Mouse (Mus musculus): ENCODE data around the gene Pi4ka. TPM values are rescaled to one million over a fixed set of nuclear protein-coding genes. Genes with fewer than 3 reads are reported as not detected.
A peak's percentile ranks its signal among the peaks of the same experiment; 100 is the strongest.

The Pi4ka gene
- polyA plus RNA-seq, 1 experiment from 2014 or later, result 32.7 TPM

- Histone ChIP-seq H3K9ac (ENCODE audit: low read length) (no peak overlapping the region), H3K27me3 (ENCODE audit: control insufficient read depth, insufficient read depth, low read length) (no peaks in the 10 kb centered on the region), H3K9me3 (replicated peaks; ENCODE audit: control insufficient read depth, low read length) (no peaks in the 10 kb centered on the region), H3K27ac (ENCODE audit: low read length) (no peak overlapping the region), H3K4me2 (ENCODE audit: low read depth, low read length) (no peak overlapping the region), H3K4me1 (ENCODE audit: control insufficient read depth, insufficient read depth, low read length) (peaks cover 31% of the 10 kb centered on the region), H3K4me3 (replicated peaks; ENCODE audit: low read length) (no peak overlapping the region), H3K36me3 (ENCODE audit: control insufficient read depth, insufficient read depth, low read length) (peaks cover 7% of the 10 kb centered on the region)
- ATAC-seq (ENCODE audit: insufficient read depth, low FRiP score), result no peak
- 36% methylated on average over 4 of the region's 4 CpGs for WGBS
These were observed 152.0 kb downstream of the Pi4ka start for GRCm38 (mm10) chr16:17254005-17254597.

- WGBS, result 58% methylated on average over 7 of the region's 7 CpGs
- H3K4me2 ChIP-seq (ENCODE audit: low read depth, low read length), result no peak overlapping the region
- no peak overlapping the region for H3K4me3 ChIP-seq (replicated peaks; ENCODE audit: low read length)
- H3K27me3 ChIP-seq (ENCODE audit: control insufficient read depth, insufficient read depth, low read length), result no peaks in the 10 kb centered on the region
- H3K9ac ChIP-seq (ENCODE audit: low read length), result no peak overlapping the region
- ATAC-seq (ENCODE audit: insufficient read depth, low FRiP score), result no peak
- peaks cover 38% of the 10 kb centered on the region for H3K4me1 ChIP-seq (ENCODE audit: control insufficient read depth, insufficient read depth, low read length)
- H3K9me3 ChIP-seq (replicated peaks; ENCODE audit: control insufficient read depth, low read length), result no peaks in the 10 kb centered on the region
- H3K27ac ChIP-seq (ENCODE audit: low read length), result no peak overlapping the region
- H3K36me3 ChIP-seq (ENCODE audit: control insufficient read depth, insufficient read depth, low read length), result peaks cover 5% of the 10 kb centered on the region
These were observed 153.3 kb downstream of the Pi4ka start for GRCm38 (mm10) chr16:17252841-17253240.

GRCm38 (mm10) chr16:17252086-17252726, 153.9 kb downstream of the Pi4ka start:
- no peaks in the 10 kb centered on the region for H3K9me3 ChIP-seq (replicated peaks; ENCODE audit: control insufficient read depth, low read length)
- no peaks in the 10 kb centered on the region for H3K27me3 ChIP-seq (ENCODE audit: control insufficient read depth, insufficient read depth, low read length)
- H3K27ac ChIP-seq (ENCODE audit: low read length), result no peak overlapping the region
- H3K4me3 ChIP-seq (replicated peaks; ENCODE audit: low read length), result no peak overlapping the region
- 69% methylated on average over 3 of the region's 3 CpGs for WGBS
- peaks cover 44% of the 10 kb centered on the region for H3K4me1 ChIP-seq (ENCODE audit: control insufficient read depth, insufficient read depth, low read length)
- ATAC-seq (ENCODE audit: insufficient read depth, low FRiP score), result peak; percentile 35; the same call in 1 of the 2 replicates
- H3K4me2 ChIP-seq (ENCODE audit: low read depth, low read length), result no peak overlapping the region
- no peaks in the 10 kb centered on the region for H3K36me3 ChIP-seq (ENCODE audit: control insufficient read depth, insufficient read depth, low read length)
- no peak overlapping the region for H3K9ac ChIP-seq (ENCODE audit: low read length)

GRCm38 (mm10) chr16:17251539-17251938, 154.6 kb downstream of the Pi4ka start:
- Histone ChIP-seq H3K36me3 (ENCODE audit: control insufficient read depth, insufficient read depth, low read length) (no peaks in the 10 kb centered on the region), H3K9me3 (replicated peaks; ENCODE audit: control insufficient read depth, low read length) (no peaks in the 10 kb centered on the region), H3K4me1 (ENCODE audit: control insufficient read depth, insufficient read depth, low read length) (peaks cover 45% of the 10 kb centered on the region), H3K4me3 (replicated peaks; ENCODE audit: low read length) (no peak overlapping the region), H3K9ac (ENCODE audit: low read length) (no peak overlapping the region), H3K27ac (ENCODE audit: low read length) (no peak overlapping the region), H3K4me2 (ENCODE audit: low read depth, low read length) (no peak overlapping the region), H3K27me3 (ENCODE audit: control insufficient read depth, insufficient read depth, low read length) (no peaks in the 10 kb centered on the region)
- WGBS, result 47% methylated on average over 3 of the region's 3 CpGs
- ATAC-seq (ENCODE audit: insufficient read depth, low FRiP score), result no peak

- no peak overlapping the region for H3K27ac ChIP-seq (ENCODE audit: low read length)
These were observed 157.0 kb downstream of the Pi4ka start for GRCm38 (mm10) chr16:17249135-17249534.

GRCm38 (mm10) chr16:17247727-17248126, 158.4 kb downstream of the Pi4ka start:
- Histone ChIP-seq H3K9ac (ENCODE audit: low read length) (no peak overlapping the region), H3K36me3 (ENCODE audit: control insufficient read depth, insufficient read depth, low read length) (no peaks in the 10 kb centered on the region), H3K4me1 (ENCODE audit: control insufficient read depth, insufficient read depth, low read length) (peaks cover 31% of the 10 kb centered on the region), H3K27me3 (ENCODE audit: control insufficient read depth, insufficient read depth, low read length) (no peaks in the 10 kb centered on the region), H3K4me2 (ENCODE audit: low read depth, low read length) (no peak overlapping the region), H3K9me3 (replicated peaks; ENCODE audit: control insufficient read depth, low read length) (no peaks in the 10 kb centered on the region), H3K27ac (ENCODE audit: low read length) (no peak overlapping the region), H3K4me3 (replicated peaks; ENCODE audit: low read length) (no peak overlapping the region)
- 50% methylated on average over 4 of the region's 4 CpGs for WGBS
- peak; percentile 51; the same call in 1 of the 2 replicates for ATAC-seq (ENCODE audit: insufficient read depth, low FRiP score)

More at GRCm38 (mm10) chr16:17249135-17249534, 157.0 kb downstream of the Pi4ka start:
- ATAC-seq (ENCODE audit: insufficient read depth, low FRiP score), result no peak
- Histone ChIP-seq H3K4me3 (replicated peaks; ENCODE audit: low read length) (no peak overlapping the region), H3K4me1 (ENCODE audit: control insufficient read depth, insufficient read depth, low read length) (peaks cover 43% of the 10 kb centered on the region), H3K9me3 (replicated peaks; ENCODE audit: control insufficient read depth, low read length) (no peaks in the 10 kb centered on the region), H3K36me3 (ENCODE audit: control insufficient read depth, insufficient read depth, low read length) (no peaks in the 10 kb centered on the region), H3K27me3 (ENCODE audit: control insufficient read depth, insufficient read depth, low read length) (no peaks in the 10 kb centered on the region), H3K4me2 (ENCODE audit: low read depth, low read length) (no peak overlapping the region), H3K9ac (ENCODE audit: low read length) (no peak overlapping the region)
- 47% methylated on average over 6 of the region's 6 CpGs for WGBS

GRCm38 (mm10) chr16:17244996-17245395, 161.1 kb downstream of the Pi4ka start:
- no peak overlapping the region for H3K27ac ChIP-seq (ENCODE audit: low read length)
- no peak for ATAC-seq (ENCODE audit: insufficient read depth, low FRiP score)
- no peak overlapping the region for H3K4me2 ChIP-seq (ENCODE audit: low read depth, low read length)
- peaks cover 25% of the 10 kb centered on the region; the same call in 1 of the 2 replicates for H3K4me1 ChIP-seq (ENCODE audit: control insufficient read depth, insufficient read depth, low read length)
- WGBS, result 76% methylated on average over 1 of the region's 1 CpGs
- no peak overlapping the region for H3K9ac ChIP-seq (ENCODE audit: low read length)
- no peaks in the 10 kb centered on the region for H3K9me3 ChIP-seq (replicated peaks; ENCODE audit: control insufficient read depth, low read length)
- H3K27me3 ChIP-seq (ENCODE audit: control insufficient read depth, insufficient read depth, low read length), result no peaks in the 10 kb centered on the region
- H3K4me3 ChIP-seq (replicated peaks; ENCODE audit: low read length), result no peak overlapping the region
- no peaks in the 10 kb centered on the region for H3K36me3 ChIP-seq (ENCODE audit: control insufficient read depth, insufficient read depth, low read length)

- H3K27ac ChIP-seq (ENCODE audit: low read length), result no peak overlapping the region; the same call in 1 of the 2 replicates
- H3K4me3 ChIP-seq (replicated peaks; ENCODE audit: low read length), result no peak overlapping the region
- no peaks in the 10 kb centered on the region for H3K36me3 ChIP-seq (ENCODE audit: control insufficient read depth, insufficient read depth, low read length)
- 39% methylated on average over 1 of the region's 1 CpGs for WGBS
- ATAC-seq (ENCODE audit: insufficient read depth, low FRiP score), result no peak
- no peak overlapping the region for H3K9ac ChIP-seq (ENCODE audit: low read length)
- no peaks in the 10 kb centered on the region for H3K27me3 ChIP-seq (ENCODE audit: control insufficient read depth, insufficient read depth, low read length)
- no peak overlapping the region for H3K4me2 ChIP-seq (ENCODE audit: low read depth, low read length)
- H3K4me1 ChIP-seq (ENCODE audit: control insufficient read depth, insufficient read depth, low read length), result peaks cover 32% of the 10 kb centered on the region
- no peaks in the 10 kb centered on the region for H3K9me3 ChIP-seq (replicated peaks; ENCODE audit: control insufficient read depth, low read length)
These were observed 162.4 kb downstream of the Pi4ka start for GRCm38 (mm10) chr16:17243731-17244130.

- Histone ChIP-seq H3K9ac (ENCODE audit: low read length) (0 out of 2 replicates have a peak overlapping the region, but pooled peaks have one; percentile 25), H3K36me3 (ENCODE audit: control insufficient read depth, insufficient read depth, low read length) (no peaks in the 10 kb centered on the region), H3K4me3 (replicated peaks; ENCODE audit: low read length) (no peak overlapping the region), H3K27me3 (ENCODE audit: control insufficient read depth, insufficient read depth, low read length) (no peaks in the 10 kb centered on the region), H3K27ac (ENCODE audit: low read length) (0 out of 2 replicates have a peak overlapping the region, but pooled peaks have one; percentile 16), H3K4me2 (ENCODE audit: low read depth, low read length) (no peak overlapping the region), H3K9me3 (replicated peaks; ENCODE audit: control insufficient read depth, low read length) (no peaks in the 10 kb centered on the region), H3K4me1 (ENCODE audit: control insufficient read depth, insufficient read depth, low read length) (peaks cover 48% of the 10 kb centered on the region)
- WGBS, result 36% methylated on average over 2 of the region's 2 CpGs
- ATAC-seq (ENCODE audit: insufficient read depth, low FRiP score), result no peak
These were observed 166.7 kb downstream of the Pi4ka start for GRCm38 (mm10) chr16:17239409-17239808.
